Mouse (Mus musculus): ENCODE results near the gene Ensa. TPM values are rescaled to one million over a fixed set of nuclear protein-coding genes. Genes with fewer than 3 reads are reported as not detected.
"Not testable (repeated sequence)": the region's sequence is repeated elsewhere in the genome, so short reads cannot be mapped to it uniquely, and the experiment has no call there.

Gene Ensa
- total RNA-seq (2021) (100 to 1,000 TPM in 1 of 2 experiments, 10 to 100 TPM in 1; 82.5 to 104 TPM), polyA plus RNA-seq (2012; rRNA removed) (7.2 and 9.0 TPM in 2 replicates)
- long read RNA-seq, transcript Ensa-201 (3 exons, 3,845 nt): major isoform, 59 of 78 reads
- long read RNA-seq, transcript Ensa-202 (4 exons, 1,130 nt): minor isoform, 5 of 78 reads
- long read RNA-seq, partial matches to known transcripts: 1 of 78 reads
- long read RNA-seq, other reads (novel, unspliced or antisense): 12 of 78 reads

DNA sequence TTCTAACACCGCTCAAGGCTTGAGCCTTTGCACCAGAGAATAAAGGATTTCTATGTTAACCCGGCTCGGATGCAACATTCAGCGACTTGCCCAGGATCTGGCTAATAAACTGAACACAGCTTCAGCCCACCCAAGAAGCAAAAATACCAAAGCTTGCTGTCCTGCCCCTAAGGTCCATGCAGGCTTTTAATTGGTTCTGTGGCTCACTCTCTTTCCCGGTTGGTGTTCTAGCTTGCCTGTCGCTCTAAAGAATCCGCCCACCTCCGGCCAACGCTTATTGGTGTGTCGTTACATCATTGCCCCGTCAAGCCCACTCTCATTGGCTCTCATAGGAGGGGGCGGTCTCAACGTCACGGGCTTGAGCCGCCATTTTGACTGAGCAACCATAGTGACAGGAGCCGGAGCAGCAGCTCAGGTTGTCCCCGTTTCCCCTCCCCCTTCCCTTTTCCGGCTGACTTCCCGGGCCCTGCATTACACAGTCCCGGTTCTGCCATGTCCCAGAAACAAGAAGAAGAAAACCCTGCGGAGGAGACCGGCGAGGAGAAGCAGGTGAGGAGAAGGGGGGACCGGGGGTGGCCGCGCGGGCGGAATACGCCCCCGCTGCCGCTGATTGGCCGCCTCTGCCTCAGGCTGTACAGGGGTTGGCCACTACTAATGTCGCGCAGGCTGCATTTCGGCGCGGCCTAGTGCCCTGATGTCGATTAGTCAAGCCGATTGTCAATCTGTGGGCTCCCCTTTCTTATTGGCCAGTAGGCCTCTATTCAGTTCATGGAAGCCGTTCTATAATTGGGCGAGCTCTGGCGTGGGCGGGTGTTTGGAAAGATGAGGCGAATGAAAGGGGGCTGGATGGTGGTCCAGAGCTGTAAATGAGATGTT, at the start of gene Ensa:
Gene Ensa (plus strand): TSS at position 366 of the 876 bp plus-strand sequence.
- peak; percentile 99 for DNase-seq

DNA sequence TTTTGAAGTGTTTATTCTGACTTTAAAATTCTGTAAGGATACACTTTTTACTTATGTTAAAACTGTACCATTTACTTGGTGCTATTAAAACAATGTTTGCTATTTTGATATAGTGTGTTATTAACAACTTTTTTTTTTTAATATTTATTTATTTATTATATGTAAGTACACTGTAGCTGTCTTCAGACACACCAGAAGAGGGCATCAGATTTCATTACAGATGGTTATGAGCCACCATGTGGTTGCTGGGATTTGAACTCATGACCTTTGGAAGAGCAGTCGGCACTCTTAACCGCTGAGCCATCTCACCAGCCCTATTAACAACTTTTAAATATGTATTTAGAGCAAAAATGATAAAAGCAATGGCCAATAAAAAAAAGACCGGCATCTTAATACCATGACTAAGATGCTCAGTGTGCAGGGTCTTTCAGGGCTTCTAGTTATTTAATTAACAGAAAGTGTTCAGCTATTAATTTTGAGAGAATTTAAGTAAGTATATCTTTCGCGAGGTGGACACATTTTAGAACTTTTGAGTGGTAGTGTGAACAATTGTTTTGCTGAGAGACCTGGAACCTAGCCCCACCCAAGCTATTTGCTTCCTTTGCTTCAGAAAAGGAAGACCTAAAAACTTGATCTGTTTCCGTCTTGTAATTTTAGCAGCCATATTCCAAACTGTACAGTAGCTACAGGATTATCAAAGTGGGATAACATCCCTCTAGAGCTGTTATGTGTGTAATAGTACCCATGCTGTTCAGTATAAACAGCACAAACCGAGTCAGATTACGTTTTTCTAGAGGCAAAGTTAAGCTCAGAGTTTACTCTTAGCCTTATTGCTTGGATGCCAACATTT, 36.8 kb upstream of the Ensa start:
- DNase-seq: no peak

DNA sequence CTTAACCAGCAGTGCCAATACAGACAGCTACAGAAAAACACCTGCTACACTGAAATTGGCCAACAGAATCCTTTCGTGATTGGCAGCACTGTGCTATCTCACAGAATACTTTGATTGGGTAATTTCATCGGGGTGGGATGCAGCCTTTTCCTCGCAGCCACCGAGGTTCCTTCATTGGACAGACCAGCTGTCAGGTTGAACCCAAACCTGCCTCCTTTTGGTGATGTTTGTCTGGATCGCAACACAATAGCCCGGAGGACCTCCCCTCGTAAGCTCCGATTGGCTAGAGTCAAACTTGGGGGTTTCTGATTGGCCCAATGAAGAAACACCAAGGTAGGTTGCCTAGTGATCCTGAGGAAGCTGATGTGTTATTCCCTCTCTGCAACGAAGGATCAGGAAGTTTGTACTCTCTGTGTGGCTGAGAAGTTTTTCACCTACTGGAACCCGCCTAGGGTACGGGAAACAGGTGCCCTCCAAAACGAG, 36.1 kb upstream of the Ensa start, which contains the start of gene Golph3l:
Gene Golph3l (plus strand): TSS at position 331 of the 483 bp plus-strand sequence.
- DNase-seq: peak; percentile 97

DNA sequence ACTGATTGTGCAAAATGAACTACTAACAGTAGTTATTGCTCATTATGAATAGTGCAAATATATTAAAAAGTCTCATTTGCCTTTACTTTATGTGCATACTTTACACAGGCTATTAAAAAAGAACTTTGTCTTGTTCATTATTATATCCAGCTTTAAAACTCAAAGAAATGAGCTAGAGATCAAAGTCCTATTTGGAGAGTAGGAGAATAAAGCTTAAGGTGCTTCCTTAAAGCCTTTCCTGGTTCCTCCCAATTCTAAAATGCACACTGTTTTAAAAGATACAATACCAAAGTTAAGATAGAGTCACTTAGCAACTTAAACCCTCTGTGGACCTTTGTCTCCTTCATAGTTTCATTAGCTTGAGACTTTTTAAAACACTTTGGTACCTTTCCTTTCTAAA, 26.1 kb upstream of the Ensa start:
- no peak for DNase-seq

DNA sequence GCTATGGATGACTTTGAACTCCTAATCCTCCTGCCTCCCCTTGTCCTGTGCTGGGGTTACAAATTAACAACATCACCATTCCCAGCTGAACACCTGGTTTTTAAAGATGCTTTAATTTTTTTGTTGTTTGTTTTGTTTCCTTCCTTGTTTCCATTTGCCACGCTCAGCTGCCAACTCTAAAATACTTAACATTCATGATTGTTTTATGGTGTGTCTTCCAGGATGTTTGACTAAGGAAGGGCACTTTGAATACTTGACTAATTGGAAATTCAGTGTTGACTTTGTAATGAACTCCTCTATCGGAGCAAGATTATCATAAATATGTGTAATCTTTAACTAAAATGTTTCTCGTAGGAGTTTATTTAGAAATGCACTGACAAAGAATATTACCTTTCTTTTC, 23.5 kb upstream of the Ensa start:
- DNase-seq: no peak

DNA sequence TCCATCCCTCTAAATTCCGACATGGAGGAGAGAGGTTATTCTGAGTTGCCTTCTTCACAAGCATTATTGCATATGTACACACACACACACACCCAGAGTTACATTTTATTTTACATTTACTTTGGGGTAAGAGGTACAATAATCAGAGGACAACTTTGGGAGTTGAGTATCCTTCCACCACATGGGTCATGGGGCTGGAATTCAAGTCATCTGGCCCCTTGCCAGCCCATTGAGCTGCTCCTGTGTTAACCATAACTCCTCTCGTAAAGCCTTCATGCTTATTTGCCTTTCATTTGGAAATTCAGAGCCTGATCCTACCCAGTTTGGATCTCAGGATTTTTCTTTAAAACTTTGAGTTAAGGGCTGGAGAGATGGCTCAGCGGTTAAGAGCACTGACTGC, 18.7 kb upstream of the Ensa start:
- DNase-seq: peak; percentile 49

DNA sequence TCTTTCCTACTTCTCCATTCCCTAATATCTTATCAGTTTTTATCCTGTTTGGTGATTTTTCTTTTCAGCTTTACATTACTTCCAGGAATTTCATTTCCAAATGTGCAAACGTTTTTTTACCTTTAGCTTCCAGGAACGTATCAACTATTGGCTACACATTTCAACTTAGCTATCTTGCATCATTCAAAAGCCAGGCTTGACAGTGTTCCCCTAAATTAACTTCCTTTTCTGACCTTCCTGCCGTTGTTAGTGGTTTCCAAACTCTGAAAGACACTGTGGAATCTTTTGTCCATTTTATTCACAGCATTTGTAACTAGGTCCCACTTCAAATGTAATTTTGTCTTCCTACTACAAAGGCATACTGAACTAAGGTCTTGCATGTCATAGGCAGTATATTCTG, 15.6 kb upstream of the Ensa start:
- DNase-seq: no peak

DNA sequence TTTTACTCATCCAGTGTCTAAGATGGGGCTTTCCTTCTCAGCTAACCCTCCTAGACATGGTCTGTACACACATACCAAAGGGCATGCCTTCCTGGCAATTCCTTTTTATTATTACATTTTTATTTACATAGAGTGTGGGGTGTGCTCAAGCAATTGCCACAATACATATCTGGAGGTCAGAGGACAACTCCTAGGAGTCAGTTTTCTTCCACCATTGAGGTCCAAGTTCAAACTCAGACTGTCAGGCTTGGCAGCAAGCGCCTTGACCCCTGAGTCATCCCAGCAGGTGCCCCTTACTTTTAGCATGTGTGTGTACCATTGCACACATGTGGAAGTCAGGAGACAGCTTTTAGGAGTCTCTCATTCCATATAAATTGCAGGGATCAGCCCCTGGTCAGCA, 10.8 kb upstream of the Ensa start:
- DNase-seq: no peak

DNA sequence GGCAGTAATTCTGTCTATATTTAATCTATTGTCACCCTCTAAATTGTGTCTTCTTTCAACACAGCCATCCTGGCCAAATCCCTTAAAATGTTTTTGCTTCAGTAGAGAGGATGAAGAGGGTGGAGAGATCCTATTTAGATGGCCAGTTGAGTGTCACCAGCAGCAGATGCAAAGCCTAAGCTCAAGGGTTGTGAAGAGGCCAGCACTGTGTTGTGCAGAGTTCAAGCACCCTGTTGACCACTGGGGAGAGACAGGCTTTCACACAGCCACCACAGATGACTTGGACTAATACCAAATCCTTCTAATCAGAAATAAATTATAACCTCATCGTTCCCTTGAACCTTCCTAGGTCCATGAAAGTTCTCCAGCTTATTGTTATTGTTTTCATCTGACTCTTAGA, 6.3 kb upstream of the Ensa start:
- DNase-seq: no peak

DNA sequence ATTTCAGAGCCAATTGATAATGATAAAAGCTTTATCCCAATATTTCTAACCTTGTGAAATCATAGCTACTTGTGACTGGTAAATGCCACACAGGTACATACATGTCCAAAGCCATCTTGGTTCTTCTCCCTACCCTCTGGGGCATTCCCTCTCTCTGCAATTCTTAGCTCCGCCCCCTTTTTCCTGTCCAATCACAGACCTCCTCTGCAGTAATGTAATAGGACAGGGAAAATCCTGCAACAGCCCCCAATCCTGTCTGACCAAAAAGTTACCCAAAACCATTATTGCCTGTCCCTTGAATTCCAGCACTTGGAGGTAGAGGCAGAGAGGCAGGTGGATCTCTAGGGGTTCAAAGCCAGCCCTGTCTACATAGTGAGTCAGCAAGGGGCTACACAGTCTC, 3.6 kb upstream of the Ensa start:
- no peak for DNase-seq

DNA sequence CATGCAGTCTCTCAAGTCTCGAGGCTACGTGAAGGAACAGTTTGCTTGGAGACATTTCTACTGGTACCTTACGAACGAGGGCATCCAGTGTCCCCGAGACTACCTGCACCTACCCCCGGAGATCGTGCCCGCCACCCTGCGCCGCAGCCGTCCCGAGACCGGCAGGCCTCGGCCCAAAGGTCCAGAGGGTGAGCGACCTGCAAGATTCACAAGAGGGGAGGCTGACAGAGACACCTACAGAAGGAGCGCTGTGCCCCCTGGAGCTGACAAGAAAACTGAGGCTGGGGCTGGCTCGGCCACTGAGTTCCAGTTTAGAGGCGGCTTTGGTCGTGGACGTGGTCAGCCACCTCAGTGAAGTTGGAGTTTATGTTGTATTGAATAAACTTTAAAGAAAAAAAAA, 2.4 kb upstream of the Ensa start:
- DNase-seq: not testable (repeated sequence)

DNA sequence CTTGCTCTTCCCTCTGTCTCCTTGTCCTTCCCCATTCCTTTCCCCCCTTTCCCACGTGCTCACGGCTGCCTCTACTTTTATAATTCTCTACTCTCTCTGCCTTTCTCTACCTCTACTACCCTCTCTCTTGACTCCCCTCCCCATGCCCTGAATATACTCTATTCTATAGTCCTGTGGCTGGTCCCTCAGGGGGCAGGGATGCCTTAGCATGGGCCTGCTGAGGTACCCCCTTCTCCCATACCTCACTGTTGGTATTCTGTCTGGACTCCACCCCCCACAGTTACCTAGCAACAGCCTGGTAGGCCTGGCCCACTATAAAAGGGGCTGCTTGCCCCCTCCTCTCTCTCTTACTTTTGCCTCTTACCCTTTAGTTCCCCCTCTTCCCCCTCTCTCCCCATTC, 1.2 kb upstream of the Ensa start:
- DNase-seq: no peak

DNA sequence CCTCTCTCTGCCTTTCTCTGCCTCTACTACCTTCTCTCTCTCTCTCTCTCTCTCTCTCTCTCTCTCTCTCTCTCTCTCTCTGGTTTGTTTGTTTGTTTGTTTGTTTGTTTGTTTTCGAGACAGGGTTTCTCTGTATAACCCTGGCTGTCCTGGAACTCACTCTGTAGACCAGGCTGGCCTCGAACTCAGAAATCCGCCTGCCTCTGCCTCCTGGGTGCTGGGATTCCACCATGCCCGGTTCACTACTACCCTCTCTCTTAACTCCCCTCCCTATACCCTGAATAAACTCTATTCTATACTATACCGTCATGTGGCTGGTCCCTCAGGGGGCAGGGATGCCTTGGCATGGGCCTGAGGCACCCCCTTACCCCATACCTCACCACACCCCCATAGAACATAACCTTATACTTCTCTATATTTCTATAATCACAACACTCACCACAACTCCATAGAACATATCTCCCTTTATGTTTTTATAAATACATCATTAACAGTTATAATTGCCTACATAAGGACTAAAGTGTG, 740 bp upstream of the Ensa start:
- not testable (repeated sequence) for DNase-seq

DNA sequence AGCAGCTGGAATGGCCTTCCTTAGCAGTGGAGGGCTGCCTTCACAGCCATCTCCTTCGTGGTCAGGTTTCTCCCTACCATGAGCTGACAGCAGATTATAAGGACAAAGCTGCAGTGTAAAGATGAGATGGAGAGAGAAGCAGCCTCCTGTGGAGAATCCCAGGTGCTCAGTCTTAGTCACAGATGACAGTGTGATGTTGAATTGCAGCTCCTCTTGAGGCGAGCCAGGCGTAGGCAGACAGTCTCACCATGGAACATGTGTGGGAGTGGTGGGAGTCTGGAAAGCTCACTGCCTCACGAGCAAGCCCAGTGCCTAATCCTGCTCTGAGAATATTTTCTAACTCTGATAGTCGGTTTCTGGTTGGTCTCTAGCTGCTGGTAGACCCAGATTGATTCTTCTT, 3.0 kb downstream of the Ensa start:
- no peak for DNase-seq

DNA sequence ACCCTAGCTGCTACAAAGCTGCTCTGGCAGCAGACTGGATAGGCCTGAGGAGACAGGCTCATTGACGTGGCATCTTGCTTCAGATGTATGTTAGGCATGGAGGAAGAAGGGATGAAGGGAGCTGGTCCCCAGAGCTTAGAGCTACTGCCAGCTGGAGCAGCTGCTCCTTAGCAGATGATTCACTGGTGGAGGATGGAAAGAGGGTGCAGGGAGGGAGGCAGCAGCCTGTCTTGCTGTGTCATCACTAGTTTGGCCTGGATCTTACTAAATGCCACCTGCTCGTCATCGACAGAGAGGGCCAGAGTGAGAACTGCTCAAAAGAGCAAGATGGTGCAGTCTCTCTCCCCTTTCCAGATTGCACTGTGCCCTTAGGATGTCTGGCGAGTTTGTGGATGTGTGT, 5.0 kb downstream of the Ensa start:
- peak; percentile 81 for DNase-seq

DNA sequence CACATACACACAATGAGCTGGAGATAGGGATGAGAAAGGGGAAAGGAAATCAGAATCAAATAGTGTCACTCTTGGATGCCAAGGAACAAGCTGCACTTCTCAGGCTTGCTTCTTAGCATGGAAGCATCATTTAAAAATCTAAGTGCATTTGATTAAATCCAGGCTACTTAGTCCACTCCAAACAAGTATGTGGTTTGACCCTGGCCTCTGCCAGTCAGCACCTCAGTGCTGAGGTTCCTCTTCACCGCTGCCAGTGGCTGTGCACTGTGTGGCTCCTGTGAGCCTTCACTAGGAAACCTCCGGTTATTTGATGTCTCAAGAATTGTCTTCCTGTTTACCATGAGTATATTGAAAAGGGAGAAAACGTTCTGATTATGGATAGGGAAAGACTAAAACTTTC, 6.1 kb downstream of the Ensa start:
- DNase-seq: no peak

DNA sequence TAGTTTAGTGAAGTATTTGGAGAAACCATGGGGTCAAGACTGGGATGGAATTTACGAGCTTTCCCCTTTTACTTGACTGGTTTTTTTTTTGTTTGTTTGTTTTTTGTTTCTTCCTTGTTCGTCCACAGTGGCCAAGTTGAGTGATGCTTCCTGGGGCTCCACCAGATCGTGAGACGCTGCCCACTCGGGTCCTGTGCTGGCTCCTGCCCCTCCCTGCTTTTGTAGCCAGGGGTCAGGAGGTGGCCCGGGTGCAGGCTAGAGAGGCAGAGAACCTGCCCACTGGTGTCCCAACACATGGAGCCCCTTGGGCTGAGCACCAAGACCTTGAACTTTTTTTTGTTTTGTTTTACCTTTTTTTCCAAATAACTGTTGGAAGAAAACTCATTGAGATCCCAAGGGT, 6.5 kb downstream of the Ensa start:
- DNase-seq: no peak

DNA sequence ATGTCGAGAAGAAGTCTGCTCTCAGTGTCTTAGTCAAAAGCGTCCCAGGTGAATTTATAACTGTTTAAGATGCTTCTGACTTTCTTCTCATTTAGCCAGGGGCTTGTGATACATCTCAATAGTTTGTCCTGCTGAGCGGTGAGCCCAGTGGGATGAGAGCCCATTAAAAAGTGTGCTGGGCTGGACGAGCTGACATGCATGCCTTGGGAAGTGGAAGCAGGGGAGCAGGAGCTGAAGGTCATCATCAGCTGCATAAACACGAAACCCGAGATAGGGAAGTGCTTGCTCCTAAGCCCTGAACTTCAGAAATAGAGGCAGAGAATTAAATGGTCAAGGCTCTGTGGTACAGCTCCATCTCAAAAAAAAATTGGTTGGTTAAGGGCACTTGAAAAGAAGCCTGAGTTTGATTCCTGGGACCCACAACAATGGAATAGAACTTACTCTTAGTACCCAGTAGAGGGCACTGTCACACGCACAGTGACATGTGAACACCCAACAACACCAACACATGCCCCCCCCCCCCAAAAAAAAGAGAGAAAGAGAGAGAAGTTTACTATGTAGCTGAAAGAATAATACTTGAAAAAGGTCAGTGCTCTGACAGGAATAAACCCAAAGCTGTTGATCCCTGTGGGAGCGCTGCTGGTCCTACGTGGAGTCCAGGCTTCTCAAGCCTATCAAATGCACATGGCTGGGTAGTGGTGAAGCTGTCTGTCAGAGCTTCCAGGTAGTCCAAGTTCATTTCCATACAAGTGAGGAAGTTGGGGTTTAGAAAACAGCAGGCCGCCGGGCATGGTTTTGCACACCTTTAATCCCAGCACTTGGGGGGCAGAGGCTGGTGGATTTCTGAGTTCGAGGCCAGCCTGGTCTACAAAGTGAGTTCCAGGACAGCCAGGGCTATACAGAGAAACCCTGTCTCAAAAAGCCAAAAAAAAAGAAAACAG, 8.1 kb downstream of the Ensa start:
- DNase-seq: no peak

DNA sequence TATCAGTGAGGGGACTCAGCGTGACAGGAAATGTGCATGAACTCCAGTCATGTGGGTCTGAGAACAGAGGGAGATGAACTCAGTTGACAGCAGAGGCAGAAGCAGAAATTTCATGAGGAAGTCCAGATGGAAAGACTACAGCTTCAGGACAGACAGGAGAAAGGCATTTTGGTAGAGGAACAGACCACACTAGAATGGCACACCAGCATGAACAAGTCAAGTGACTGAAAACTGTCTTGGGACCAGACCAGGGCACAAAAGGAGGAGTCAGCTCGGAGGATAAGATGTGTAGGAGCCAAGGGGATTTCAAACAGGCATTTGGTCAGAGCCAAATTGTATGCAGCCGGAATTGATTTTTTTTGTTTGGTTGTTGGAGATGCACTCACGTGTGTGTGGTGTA, 10.8 kb downstream of the Ensa start:
- DNase-seq: no peak

DNA sequence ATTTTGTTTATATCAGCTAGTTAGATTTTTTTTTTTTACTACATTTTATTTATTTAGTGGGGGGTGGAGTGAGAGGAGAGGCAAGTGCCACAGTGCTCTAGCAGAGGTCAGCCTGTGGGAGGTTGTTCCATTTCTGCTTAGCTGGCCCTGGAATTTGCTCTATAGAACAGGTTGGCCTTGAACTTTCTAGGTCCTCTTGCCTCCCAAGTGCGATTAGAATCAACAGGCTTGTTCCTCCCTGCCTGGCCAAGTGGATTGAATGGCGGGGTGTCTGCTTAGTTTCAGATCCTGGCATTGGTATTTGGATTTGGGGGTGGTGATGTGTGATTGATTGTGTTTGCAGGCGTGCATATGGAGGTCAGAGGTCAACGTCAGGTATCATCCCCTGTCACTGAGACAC, 11.3 kb downstream of the Ensa start:
- DNase-seq: no peak

DNA sequence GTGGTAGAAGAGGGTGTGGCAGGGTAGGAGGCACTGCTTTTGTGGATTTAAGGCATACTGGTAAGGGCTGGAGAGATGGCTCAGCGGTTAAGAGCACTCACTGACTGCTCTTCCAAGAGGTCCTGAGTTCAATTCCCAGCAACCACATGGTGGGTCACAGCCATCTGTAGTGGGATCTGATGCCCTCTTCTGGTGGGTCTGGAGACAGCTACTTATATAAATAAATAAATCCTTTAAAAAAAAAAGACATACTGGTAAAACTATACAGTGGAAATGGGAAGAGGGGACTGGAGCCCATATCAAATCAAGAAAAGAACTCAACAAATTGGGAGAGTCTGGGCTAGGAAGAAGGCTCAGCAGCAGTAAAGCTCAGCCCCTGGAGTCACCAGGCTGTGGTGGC, 14.9 kb downstream of the Ensa start:
- DNase-seq: no peak

All from adrenal gland, adult 2 months (tissue).